ENCODE assay signal across 17 mouse cellular contexts in the genomic region with DNA sequence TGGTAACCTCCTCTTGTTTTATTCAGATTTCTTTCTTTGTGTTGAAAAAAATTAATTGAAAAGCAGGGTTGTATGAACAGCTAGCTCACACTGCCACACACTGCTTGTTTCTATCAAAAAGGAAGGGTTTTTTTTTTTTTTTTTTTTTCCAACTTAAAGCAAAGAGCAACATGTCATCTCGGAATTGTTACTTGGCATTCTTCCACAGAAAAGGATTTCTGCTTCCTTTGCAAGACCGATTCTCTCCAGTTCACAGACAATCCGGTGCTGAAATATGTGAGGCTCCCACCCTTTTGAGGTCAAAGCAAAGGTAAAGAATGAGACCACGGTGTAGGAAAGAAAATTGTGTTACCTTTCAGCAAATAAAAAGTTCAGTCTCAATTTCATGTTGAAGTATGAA.
A peak's percentile ranks its signal among the peaks of the same experiment; 100 is the strongest.
DNase-seq lines count a peak whose midpoint lies in the region; ATAC-seq and TF ChIP-seq lines count a peak whose summit lies in the region.
"Had no signal": no experiment of that assay in that cellular context is flagged by ENCODE, and none has a peak within 500 bp of the region (broad histone marks: within the 10 kb centered on the region; RNA-seq: fewer than 3 reads in every experiment).

No protein-coding gene starts in this region.

- no peak for ATAC-seq in midbrain, postnatal 0 days (ENCODE audit: low FRiP score)
- ATAC-seq in midbrain, embryonic 15.5 days (replicated peaks) = no peak
- ATAC-seq: forebrain, embryonic 13.5 days; forebrain, postnatal 0 days; intestine, embryonic 15.5 days had no signal

- TF ChIP-seq CTCF in kidney, adult 2 months (conservative IDR thresholded peaks at IDR 0.05; ENCODE audit: insufficient read depth, insufficient read length, low read depth, low read length) = no peak
- no peak for TF ChIP-seq CTCF in midbrain, postnatal 0 days (IDR thresholded peaks at IDR 0.05)
- no peak for TF ChIP-seq CTCF in layer of hippocampus, adult 2 months (conservative IDR thresholded peaks at IDR 0.05)

- peak overlapping the region; percentile 45; the same call in 1 of the 2 replicates for H3K27ac ChIP-seq in kidney, adult 2 months (ENCODE audit: insufficient read depth, low read depth, low read length)
- H3K27ac ChIP-seq in midbrain, postnatal 0 days (ENCODE audit: low read depth, low read length) = no peak overlapping the region
- no peak overlapping the region for H3K27ac ChIP-seq in midbrain, embryonic 15.5 days
- no peak overlapping the region for H3K27ac ChIP-seq in layer of hippocampus, adult 2 months
- H3K27ac ChIP-seq: embryonic facial prominence, embryonic 13.5 days; forebrain, embryonic 13.5 days; heart, embryonic 10.5 days; hindbrain, embryonic 13.5 days; intestine, embryonic 15.5 days had no signal

- no peak for TF ChIP-seq POLR2A in kidney, adult 2 months (IDR thresholded peaks at IDR 0.05; ENCODE audit: low read depth, low read length)

- H3K4me3 ChIP-seq in kidney, adult 2 months (ENCODE audit: insufficient read depth, low read depth, low read length) = no peak overlapping the region
- H3K4me3 ChIP-seq in midbrain, postnatal 0 days (ENCODE audit: low read depth, low read length) = no peak overlapping the region
- no peak overlapping the region for H3K4me3 ChIP-seq in midbrain, embryonic 15.5 days
- no peak overlapping the region for H3K4me3 ChIP-seq in layer of hippocampus, adult 2 months
- H3K4me3 ChIP-seq: embryonic facial prominence, embryonic 13.5 days; forebrain, embryonic 13.5 days; heart, embryonic 10.5 days; hindbrain, embryonic 13.5 days; intestine, embryonic 15.5 days had no signal

- H3K4me2 ChIP-seq in midbrain, postnatal 0 days (ENCODE audit: low read depth, low read length, poor library complexity, severe bottlenecking) = no peak overlapping the region
- H3K4me2 ChIP-seq in midbrain, embryonic 15.5 days = no peak overlapping the region
- H3K4me2 ChIP-seq: embryonic facial prominence, embryonic 13.5 days; forebrain, embryonic 13.5 days; hindbrain, embryonic 13.5 days; intestine, embryonic 15.5 days had no signal

- H3K9me3 ChIP-seq in midbrain, postnatal 0 days (ENCODE audit: low read length) = no peaks in the 10 kb centered on the region
- no peaks in the 10 kb centered on the region for H3K9me3 ChIP-seq in midbrain, embryonic 15.5 days
- H3K9me3 ChIP-seq: embryonic facial prominence, embryonic 13.5 days; forebrain, embryonic 13.5 days; heart, embryonic 10.5 days; hindbrain, embryonic 13.5 days; intestine, embryonic 15.5 days had no signal

- H3K27me3 ChIP-seq in kidney, adult 2 months (replicated peaks; ENCODE audit: control insufficient read depth, insufficient read depth, low read length) = no peaks in the 10 kb centered on the region
- H3K27me3 ChIP-seq in midbrain, postnatal 0 days (ENCODE audit: insufficient read depth, low read length) = no peaks in the 10 kb centered on the region
- no peaks in the 10 kb centered on the region for H3K27me3 ChIP-seq in midbrain, embryonic 15.5 days (replicated peaks)
- H3K27me3 ChIP-seq: embryonic facial prominence, embryonic 13.5 days; forebrain, embryonic 13.5 days; hindbrain, embryonic 13.5 days; intestine, embryonic 15.5 days had no signal

- WGBS in kidney, adult 2 months = 11% methylated on average over 4 of the region's 4 CpGs
- WGBS in midbrain, postnatal 0 days = 33% methylated on average over 4 of the region's 4 CpGs
- 49% methylated on average over 4 of the region's 4 CpGs for WGBS in midbrain, embryonic 15.5 days

- peak; percentile 12 for DNase-seq in kidney, adult 2 months
- no peak for DNase-seq in kidney, postnatal 14 days
- peak; percentile 9 for DNase-seq in midbrain, postnatal 0 days (ENCODE audit: low spot score)
- DNase-seq in brain, adult 2 months (ENCODE audit: low read depth, low spot score) = peak; percentile 32
- no peak for DNase-seq in layer of hippocampus, adult 2 months (ENCODE audit: low spot score in 2 of 2)
- no peak for DNase-seq in urinary bladder, adult 18-20 months (ENCODE audit: low spot score in 2 of 2)
- DNase-seq: adrenal gland, postnatal 14 days; cerebellum, postnatal 14 days; forebrain, postnatal 0 days; heart, postnatal 10 days; heart, postnatal 4 days had no signal

- H3K4me1 ChIP-seq in kidney, adult 2 months (ENCODE audit: control insufficient read depth, insufficient read depth, low read length) = no peaks in the 10 kb centered on the region
- no peaks in the 10 kb centered on the region for H3K4me1 ChIP-seq in midbrain, postnatal 0 days (ENCODE audit: insufficient read depth, low read length)
- H3K4me1 ChIP-seq in midbrain, embryonic 15.5 days = no peaks in the 10 kb centered on the region
- H3K4me1 ChIP-seq: embryonic facial prominence, embryonic 13.5 days; forebrain, embryonic 13.5 days; heart, embryonic 10.5 days; hindbrain, embryonic 13.5 days; intestine, embryonic 15.5 days had no signal

- H3K9ac ChIP-seq in midbrain, postnatal 0 days (replicated peaks; ENCODE audit: low read length, poor library complexity, severe bottlenecking) = no peak overlapping the region
- no peak overlapping the region for H3K9ac ChIP-seq in midbrain, embryonic 15.5 days
- H3K9ac ChIP-seq: embryonic facial prominence, embryonic 13.5 days; forebrain, embryonic 13.5 days; forebrain, postnatal 0 days; hindbrain, embryonic 13.5 days; intestine, embryonic 15.5 days had no signal

- H3K36me3 ChIP-seq in kidney, adult 2 months (ENCODE audit: control insufficient read depth, insufficient read depth, low read length) = no peaks in the 10 kb centered on the region
- H3K36me3 ChIP-seq in midbrain, postnatal 0 days (ENCODE audit: insufficient read depth, low read length) = no peaks in the 10 kb centered on the region
- no peaks in the 10 kb centered on the region for H3K36me3 ChIP-seq in midbrain, embryonic 15.5 days (replicated peaks)
- H3K36me3 ChIP-seq: embryonic facial prominence, embryonic 13.5 days; heart, embryonic 10.5 days; hindbrain, embryonic 13.5 days; intestine, embryonic 15.5 days had no signal

Comparison
In these comparisons a context has a peak if more than half of its experiments do, and no peak if none do; other contexts are left out.
1. DNase-seq: peak in kidney, adult 2 months (single experiment), midbrain, postnatal 0 days (single experiment) and brain, adult 2 months (single experiment); none in kidney, postnatal 14 days (single experiment), layer of hippocampus, adult 2 months (0 of 2) and urinary bladder, adult 18-20 months (0 of 2).